Mouse (Mus musculus): ENCODE data around the gene Fsip1. TPM values are rescaled to one million over a fixed set of nuclear protein-coding genes. Genes with fewer than 3 reads are reported as not detected.
"Not testable (repeated sequence)": the region's sequence is repeated elsewhere in the genome, so short reads cannot be mapped to it uniquely, and the experiment has no call there.

Gene Fsip1
- polyA plus RNA-seq, 1 experiment: 29.8 TPM

DNA sequence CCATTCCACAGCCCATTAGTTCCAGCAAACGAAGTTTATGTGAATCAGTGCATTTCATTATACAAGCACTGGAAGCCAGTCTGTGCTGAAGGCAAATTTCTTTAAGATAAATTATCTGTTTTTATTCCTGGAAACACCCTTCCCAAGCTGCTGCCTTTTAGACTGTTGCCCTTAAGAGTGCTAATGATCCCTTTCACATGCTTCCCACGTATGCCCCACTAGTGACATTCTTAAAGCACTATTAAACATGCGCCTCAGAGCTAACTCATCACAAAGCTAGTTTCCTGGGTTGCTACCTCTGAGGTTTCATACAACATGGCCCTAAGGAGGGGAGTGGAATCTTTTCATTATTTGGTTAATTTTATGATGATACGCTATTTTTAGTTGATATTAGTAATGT lies 41.8 kb upstream of the Fsip1 start:
- Histone ChIP-seq H3K27ac (ENCODE audit: control insufficient read depth, insufficient read depth, low read depth, low read length) (no peak overlapping the region), H3K4me1 (ENCODE audit: control insufficient read depth, insufficient read depth, low read length) (no peaks in the 10 kb centered on the region), H3K27me3 (ENCODE audit: control insufficient read depth, insufficient read depth, low read length) (no peaks in the 10 kb centered on the region), H3K36me3 (ENCODE audit: control insufficient read depth, insufficient read depth, low read length) (no peaks in the 10 kb centered on the region), H3K4me3 (ENCODE audit: control insufficient read depth, low read depth, low read length) (no peak overlapping the region)
- TF ChIP-seq CTCF (IDR thresholded peaks at IDR 0.05; ENCODE audit: control insufficient read depth, insufficient read depth, insufficient replicate concordance, low read depth, low read length) (no peak), POLR2A (IDR thresholded peaks at IDR 0.05; ENCODE audit: control insufficient read depth, low read depth, low read length) (no peak)

DNA sequence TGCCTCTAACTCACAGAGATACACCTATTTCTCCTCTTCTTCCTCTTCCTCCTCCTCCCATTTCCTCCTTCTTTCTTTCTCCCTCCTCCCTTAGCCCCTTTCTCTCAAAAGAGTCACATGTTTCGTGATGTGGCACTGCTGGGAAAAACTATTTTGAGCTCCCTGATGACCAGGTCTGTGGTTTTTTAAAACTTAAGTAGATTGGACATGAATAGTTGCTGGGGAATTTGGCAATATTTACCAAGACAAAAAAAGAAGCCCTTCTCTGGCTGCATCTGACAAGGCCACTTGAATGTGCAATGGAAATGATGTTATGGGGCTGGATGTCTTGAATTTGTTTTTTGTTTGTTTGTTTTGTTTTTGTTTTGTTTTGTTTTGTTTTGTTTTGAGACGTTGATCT lies 41.2 kb upstream of the Fsip1 start:
- Histone ChIP-seq H3K4me3 (ENCODE audit: control insufficient read depth, low read depth, low read length) (no peak overlapping the region), H3K4me1 (ENCODE audit: control insufficient read depth, insufficient read depth, low read length) (no peaks in the 10 kb centered on the region), H3K36me3 (ENCODE audit: control insufficient read depth, insufficient read depth, low read length) (no peaks in the 10 kb centered on the region), H3K27me3 (ENCODE audit: control insufficient read depth, insufficient read depth, low read length) (no peaks in the 10 kb centered on the region), H3K27ac (ENCODE audit: control insufficient read depth, insufficient read depth, low read depth, low read length) (no peak overlapping the region)
- TF ChIP-seq CTCF (IDR thresholded peaks at IDR 0.05; ENCODE audit: control insufficient read depth, insufficient read depth, insufficient replicate concordance, low read depth, low read length) (no peak), POLR2A (IDR thresholded peaks at IDR 0.05; ENCODE audit: control insufficient read depth, low read depth, low read length) (no peak)

DNA sequence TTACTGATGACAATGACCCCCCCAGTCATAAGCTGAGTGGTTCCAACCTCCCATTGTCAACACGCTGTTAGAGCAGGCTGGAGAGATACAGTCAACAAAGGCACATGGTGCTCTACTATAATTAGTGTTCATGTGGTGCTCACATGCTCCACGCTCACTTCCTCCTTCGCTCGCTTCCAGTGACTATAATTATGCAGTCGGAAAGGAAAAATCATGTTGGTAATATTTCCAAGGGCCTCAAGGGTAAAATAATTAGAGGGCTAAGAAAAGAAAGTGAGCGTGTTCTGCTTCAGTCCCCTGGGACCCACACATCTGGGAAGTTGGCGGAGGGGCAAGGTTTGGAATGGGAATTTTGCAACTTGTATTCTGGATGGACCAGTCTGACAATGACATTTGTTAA lies 38.7 kb upstream of the Fsip1 start:
- Histone ChIP-seq H3K36me3 (ENCODE audit: control insufficient read depth, insufficient read depth, low read length) (no peaks in the 10 kb centered on the region), H3K4me3 (ENCODE audit: control insufficient read depth, low read depth, low read length) (no peak overlapping the region), H3K27me3 (ENCODE audit: control insufficient read depth, insufficient read depth, low read length) (no peaks in the 10 kb centered on the region), H3K27ac (ENCODE audit: control insufficient read depth, insufficient read depth, low read depth, low read length) (no peak overlapping the region), H3K4me1 (ENCODE audit: control insufficient read depth, insufficient read depth, low read length) (no peaks in the 10 kb centered on the region)
- TF ChIP-seq CTCF (IDR thresholded peaks at IDR 0.05; ENCODE audit: control insufficient read depth, insufficient read depth, insufficient replicate concordance, low read depth, low read length) (no peak), POLR2A (IDR thresholded peaks at IDR 0.05; ENCODE audit: control insufficient read depth, low read depth, low read length) (no peak)

DNA sequence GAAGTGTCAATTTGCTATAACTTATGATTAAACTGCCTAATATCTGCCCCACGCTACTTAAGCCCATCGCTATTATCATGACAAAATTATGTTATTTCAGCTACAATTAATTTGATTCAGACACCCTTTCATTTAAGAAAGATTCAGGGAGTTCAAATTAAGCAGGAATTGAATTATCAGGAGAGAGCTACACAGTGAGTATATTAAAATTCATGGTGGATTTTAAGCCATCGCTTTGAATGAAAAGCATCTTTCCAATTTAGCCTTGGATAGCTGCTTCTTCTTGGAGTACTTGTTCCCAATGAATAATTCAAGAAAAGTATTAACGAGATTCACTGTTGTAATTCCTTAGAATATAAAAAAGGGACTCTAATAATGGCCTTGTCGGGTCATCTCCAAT lies 36.8 kb upstream of the Fsip1 start:
- no peak for TF ChIP-seq POLR2A (IDR thresholded peaks at IDR 0.05; ENCODE audit: control insufficient read depth, low read depth, low read length)
- TF ChIP-seq CTCF (IDR thresholded peaks at IDR 0.05; ENCODE audit: control insufficient read depth, insufficient read depth, insufficient replicate concordance, low read depth, low read length): no peak
- H3K4me3 ChIP-seq (ENCODE audit: control insufficient read depth, low read depth, low read length): no peak overlapping the region
- no peaks in the 10 kb centered on the region for H3K4me1 ChIP-seq (ENCODE audit: control insufficient read depth, insufficient read depth, low read length)
- H3K27me3 ChIP-seq (ENCODE audit: control insufficient read depth, insufficient read depth, low read length): no peaks in the 10 kb centered on the region
- no peak overlapping the region for H3K27ac ChIP-seq (ENCODE audit: control insufficient read depth, insufficient read depth, low read depth, low read length)
- H3K36me3 ChIP-seq (ENCODE audit: control insufficient read depth, insufficient read depth, low read length): no peaks in the 10 kb centered on the region

DNA sequence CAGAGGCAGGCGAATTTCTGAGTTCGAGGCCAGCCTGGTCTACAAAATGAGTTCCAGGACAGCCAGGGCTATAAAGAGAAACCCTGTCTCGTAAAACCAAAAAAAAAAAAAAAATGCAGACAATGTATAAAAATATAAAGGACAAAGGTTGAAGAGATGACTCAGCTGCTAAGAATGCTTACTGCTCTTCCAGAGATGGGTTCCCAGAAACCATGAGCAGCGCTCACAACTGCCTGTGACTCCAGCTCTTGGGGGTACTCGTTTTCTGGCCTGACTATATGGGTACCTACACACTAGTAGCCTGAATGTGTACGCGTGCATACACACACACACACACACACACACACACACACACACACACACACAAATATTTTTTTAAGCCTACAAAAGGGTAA lies 32.3 kb upstream of the Fsip1 start:
- H3K4me3 ChIP-seq (ENCODE audit: control insufficient read depth, low read depth, low read length); H3K36me3 ChIP-seq (ENCODE audit: control insufficient read depth, insufficient read depth, low read length); H3K4me1 ChIP-seq (ENCODE audit: control insufficient read depth, insufficient read depth, low read length); H3K27ac ChIP-seq (ENCODE audit: control insufficient read depth, insufficient read depth, low read depth, low read length); H3K27me3 ChIP-seq (ENCODE audit: control insufficient read depth, insufficient read depth, low read length): not testable (repeated sequence)

DNA sequence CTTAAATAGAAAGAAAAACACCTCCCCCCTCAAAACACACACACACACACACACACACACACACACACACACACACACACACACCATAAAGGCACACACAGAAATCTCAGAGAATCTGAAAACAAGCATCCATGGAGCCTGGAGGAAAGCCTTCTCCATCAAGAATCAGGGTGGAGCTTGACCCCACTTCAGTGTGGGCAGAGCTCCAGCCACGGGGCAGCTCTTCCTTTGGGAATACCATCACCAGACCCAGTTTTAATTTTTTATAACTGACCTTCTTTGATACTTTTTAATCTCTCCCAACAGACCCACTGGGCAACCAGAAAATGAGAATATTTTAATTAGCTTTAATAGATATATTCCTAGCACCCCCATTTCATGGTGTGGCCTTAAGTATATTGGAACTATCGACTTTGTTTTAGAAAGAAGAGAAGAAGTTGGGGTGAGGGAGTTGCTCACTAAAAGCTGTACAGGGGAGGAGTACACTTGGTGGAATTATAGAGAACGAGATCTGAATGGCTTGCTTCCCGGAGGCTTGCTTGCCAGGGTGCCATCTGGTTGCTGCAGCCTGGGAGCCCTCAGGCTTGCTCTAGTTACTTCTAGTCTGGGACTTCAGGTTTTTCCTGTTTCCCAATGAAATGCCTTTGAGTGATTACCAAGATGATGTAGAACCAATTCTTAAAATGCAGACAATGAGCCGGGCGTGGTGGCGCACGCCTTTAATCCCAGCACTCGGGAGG lies 31.7 kb upstream of the Fsip1 start:
- H3K27me3 ChIP-seq (ENCODE audit: control insufficient read depth, insufficient read depth, low read length): no peaks in the 10 kb centered on the region
- no peaks in the 10 kb centered on the region for H3K36me3 ChIP-seq (ENCODE audit: control insufficient read depth, insufficient read depth, low read length)
- no peak overlapping the region for H3K4me3 ChIP-seq (ENCODE audit: control insufficient read depth, low read depth, low read length)
- H3K27ac ChIP-seq (ENCODE audit: control insufficient read depth, insufficient read depth, low read depth, low read length): no peak overlapping the region
- no peaks in the 10 kb centered on the region; the same call in 1 of the 2 replicates for H3K4me1 ChIP-seq (ENCODE audit: control insufficient read depth, insufficient read depth, low read length)
- TF ChIP-seq CTCF (IDR thresholded peaks at IDR 0.05; ENCODE audit: control insufficient read depth, insufficient read depth, insufficient replicate concordance, low read depth, low read length) (no peak), POLR2A (IDR thresholded peaks at IDR 0.05; ENCODE audit: control insufficient read depth, low read depth, low read length) (no peak)

DNA sequence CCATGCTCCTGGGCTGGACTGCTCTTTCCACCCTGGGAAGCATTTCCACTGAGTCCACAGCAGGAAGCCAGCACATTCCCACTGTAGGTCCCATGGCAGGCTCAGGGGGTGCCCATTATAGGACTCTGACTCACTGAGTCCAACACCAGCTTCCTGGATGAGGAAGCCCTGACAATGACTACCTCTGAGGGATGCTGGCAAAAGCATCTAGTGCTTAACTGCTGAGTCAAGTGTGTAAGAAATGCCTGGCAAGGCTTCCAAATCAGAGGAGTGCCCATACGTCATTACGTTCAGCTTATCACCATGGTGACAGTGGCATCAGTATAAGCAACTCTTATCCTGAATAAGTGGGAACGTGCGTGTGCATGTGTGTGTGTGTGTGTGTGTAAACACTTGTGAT lies 30.9 kb upstream of the Fsip1 start:
- no peaks in the 10 kb centered on the region; the same call in 1 of the 2 replicates for H3K4me1 ChIP-seq (ENCODE audit: control insufficient read depth, insufficient read depth, low read length)
- no peaks in the 10 kb centered on the region for H3K27me3 ChIP-seq (ENCODE audit: control insufficient read depth, insufficient read depth, low read length)
- TF ChIP-seq CTCF (IDR thresholded peaks at IDR 0.05; ENCODE audit: control insufficient read depth, insufficient read depth, insufficient replicate concordance, low read depth, low read length): no peak
- TF ChIP-seq POLR2A (IDR thresholded peaks at IDR 0.05; ENCODE audit: control insufficient read depth, low read depth, low read length): no peak
- no peak overlapping the region for H3K27ac ChIP-seq (ENCODE audit: control insufficient read depth, insufficient read depth, low read depth, low read length)
- no peak overlapping the region for H3K4me3 ChIP-seq (ENCODE audit: control insufficient read depth, low read depth, low read length)
- H3K36me3 ChIP-seq (ENCODE audit: control insufficient read depth, insufficient read depth, low read length): no peaks in the 10 kb centered on the region

DNA sequence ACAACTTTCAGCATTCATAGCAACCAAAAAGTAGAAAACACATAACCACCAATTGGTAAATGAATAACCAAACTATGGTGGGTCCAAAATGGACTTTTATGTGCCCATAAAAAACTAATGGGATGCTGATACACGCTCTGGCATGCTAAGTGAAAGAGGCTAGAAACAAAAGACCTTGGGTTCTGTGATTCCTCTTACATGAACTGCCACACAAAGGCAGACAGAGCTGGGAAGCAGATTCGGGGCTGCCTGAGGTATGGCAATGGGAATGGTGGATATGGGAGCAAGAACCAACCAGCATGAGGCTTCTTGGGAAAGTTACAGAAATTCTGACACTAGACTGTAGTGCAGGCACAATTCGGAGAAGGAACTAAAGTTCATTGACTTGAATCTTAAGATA lies 25.7 kb upstream of the Fsip1 start:
- H3K27me3 ChIP-seq (ENCODE audit: control insufficient read depth, insufficient read depth, low read length): no peaks in the 10 kb centered on the region
- no peak for TF ChIP-seq CTCF (IDR thresholded peaks at IDR 0.05; ENCODE audit: control insufficient read depth, insufficient read depth, insufficient replicate concordance, low read depth, low read length)
- no peak for TF ChIP-seq POLR2A (IDR thresholded peaks at IDR 0.05; ENCODE audit: control insufficient read depth, low read depth, low read length)
- no peaks in the 10 kb centered on the region for H3K36me3 ChIP-seq (ENCODE audit: control insufficient read depth, insufficient read depth, low read length)
- no peak overlapping the region for H3K4me3 ChIP-seq (ENCODE audit: control insufficient read depth, low read depth, low read length)
- no peak overlapping the region for H3K27ac ChIP-seq (ENCODE audit: control insufficient read depth, insufficient read depth, low read depth, low read length)
- no peaks in the 10 kb centered on the region; the same call in 1 of the 2 replicates for H3K4me1 ChIP-seq (ENCODE audit: control insufficient read depth, insufficient read depth, low read length)

Data from testis, adult 2 months (tissue).